Mouse (Mus musculus): ENCODE results near the gene Aldh16a1.

DNA sequence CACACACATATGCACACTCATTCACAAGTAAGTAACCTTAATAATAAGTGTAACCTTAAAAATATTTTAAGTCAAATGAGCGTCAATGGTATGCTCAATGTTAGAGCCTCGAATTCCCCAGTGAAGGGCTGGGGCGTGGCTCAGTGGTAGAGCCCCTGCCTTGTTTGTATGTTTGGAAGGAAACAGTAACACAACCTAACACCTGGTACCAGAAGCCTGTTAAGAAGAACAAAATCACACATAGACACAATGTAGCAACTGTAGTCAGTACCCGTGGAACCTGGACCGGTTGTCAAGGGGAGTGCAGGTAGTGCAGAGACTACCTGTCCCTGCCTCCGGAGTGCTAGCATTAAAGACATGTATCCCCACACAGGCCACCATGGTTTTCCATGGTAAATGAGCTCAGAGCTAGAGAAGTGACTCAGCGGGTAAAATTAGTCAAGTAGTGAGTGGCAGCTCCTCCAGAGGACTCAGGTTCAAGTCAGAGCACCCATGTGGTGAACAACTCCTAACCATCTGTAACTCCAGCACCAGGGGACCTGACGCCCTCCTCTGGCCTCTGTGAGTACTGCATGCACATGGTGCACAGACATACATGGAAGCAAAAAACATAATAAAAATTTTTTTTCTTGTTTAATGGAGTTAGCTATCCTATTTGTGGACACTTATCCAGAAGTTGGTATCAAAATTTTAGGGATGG, 55.7 kb downstream of the Aldh16a1 start:
- TF ChIP-seq CTCF (IDR thresholded peaks at IDR 0.05; ENCODE audit: low read depth) (0 out of 2 replicates have a peak, but pooled peaks have one; percentile 12), EP300 (IDR thresholded peaks at IDR 0.05; ENCODE audit: low read depth) (no peak)

All from heart, postnatal 0 days (tissue).